Mouse (Mus musculus): ENCODE results near the gene Wdr83os. TPM values are rescaled to one million over a fixed set of nuclear protein-coding genes. Genes with fewer than 3 reads are reported as not detected.
"Not testable (repeated sequence)": the region's sequence is repeated elsewhere in the genome, so short reads cannot be mapped to it uniquely, and the experiment has no call there.

The Wdr83os gene
- total RNA-seq, 4 experiments from 2014 or later: 40.8 to 45.3 (median 43.6) TPM

- no peak for DNase-seq (ENCODE audit: low spot score)
These were observed 8.1 kb upstream of the Wdr83os start for GRCm38 (mm10) chr8:85072364-85072929.

DNA sequence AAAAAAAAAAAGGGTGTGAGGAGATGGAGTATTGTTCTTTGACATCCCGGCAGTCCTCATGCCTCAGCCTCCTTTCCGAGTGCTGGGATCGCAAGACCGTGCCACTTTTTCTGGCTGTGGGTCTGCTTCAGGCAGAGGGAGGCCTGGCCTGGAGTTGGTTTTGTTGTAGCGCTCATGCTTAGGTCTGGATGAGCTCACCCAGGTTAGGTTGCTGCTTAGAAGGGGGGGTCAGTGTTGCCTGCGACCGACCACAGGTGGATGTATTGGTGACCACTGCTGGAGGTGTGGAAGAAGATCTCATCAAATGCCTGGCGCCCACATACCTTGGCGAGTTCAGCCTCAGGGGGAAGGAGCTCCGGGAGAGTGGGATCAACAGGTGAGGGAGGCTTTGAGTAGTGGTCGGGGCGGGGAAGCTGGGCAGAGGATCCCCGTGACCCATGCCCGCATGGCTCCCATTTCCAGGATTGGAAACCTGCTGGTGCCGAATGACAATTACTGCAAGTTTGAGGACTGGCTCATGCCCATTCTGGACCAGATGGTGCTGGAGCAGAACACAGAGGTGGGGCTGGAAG, 7.4 kb upstream of the Wdr83os start:
- no peak for DNase-seq (ENCODE audit: low spot score)

DNA sequence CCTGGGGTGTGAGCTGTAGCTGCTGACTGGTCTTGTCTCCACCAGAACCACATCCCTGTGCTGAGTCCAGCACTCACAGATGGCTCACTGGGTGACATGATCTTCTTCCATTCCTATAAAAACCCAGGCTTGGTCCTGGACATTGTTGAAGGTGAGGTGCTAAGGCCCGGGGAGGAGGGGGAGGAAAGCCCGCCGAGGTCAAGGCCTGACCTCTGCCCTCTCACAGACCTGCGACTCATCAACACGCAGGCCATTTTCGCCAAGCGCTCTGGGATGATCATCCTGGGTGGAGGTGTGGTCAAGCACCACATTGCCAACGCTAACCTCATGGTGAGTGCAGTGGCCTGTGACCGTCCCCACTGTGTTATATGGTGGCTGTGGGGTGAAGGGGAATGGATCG, 6.4 kb upstream of the Wdr83os start:
- no peak for DNase-seq (ENCODE audit: low spot score)

GRCm38 (mm10) chr8:85074617-85075016, 5.9 kb upstream of the Wdr83os start:
- no peak for DNase-seq (ENCODE audit: low spot score)

GRCm38 (mm10) chr8:85076001-85076400, 4.5 kb upstream of the Wdr83os start:
- DNase-seq (ENCODE audit: low spot score): no peak

GRCm38 (mm10) chr8:85076993-85077392, 3.5 kb upstream of the Wdr83os start:
- peak; percentile 77 for DNase-seq (ENCODE audit: low spot score)

- DNase-seq (ENCODE audit: low spot score): no peak
These were observed 367 bp upstream of the Wdr83os start for GRCm38 (mm10) chr8:85080214-85080531.

GRCm38 (mm10) chr8:85081216-85081555, 646 bp downstream of the Wdr83os start, which contains the start of gene Wdr83:
Gene Wdr83 (minus strand): TSS chr8:85081306.
- DNase-seq (ENCODE audit: low spot score): no peak

DNA sequence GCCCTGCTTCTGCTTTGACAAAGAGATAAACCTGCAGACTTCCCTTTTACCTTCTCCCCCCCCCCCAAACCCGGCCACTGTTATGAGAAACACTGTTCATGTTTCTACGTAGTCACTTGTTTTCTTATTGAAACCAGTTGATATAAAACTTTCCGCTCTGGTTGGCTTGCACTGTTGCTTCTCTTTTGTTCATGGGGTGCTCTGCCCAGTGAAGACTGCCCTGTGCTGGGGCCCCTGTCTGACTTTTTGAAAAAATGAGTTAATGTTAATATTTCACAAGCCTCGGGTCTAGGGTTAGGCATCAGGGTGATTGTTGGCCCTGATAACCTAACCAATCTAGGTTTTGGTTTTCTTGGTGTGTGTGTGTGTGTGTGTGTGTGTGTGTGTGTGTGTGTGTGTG, 1.6 kb downstream of the Wdr83os start:
- not testable (repeated sequence) for DNase-seq (ENCODE audit: low spot score)

DNA sequence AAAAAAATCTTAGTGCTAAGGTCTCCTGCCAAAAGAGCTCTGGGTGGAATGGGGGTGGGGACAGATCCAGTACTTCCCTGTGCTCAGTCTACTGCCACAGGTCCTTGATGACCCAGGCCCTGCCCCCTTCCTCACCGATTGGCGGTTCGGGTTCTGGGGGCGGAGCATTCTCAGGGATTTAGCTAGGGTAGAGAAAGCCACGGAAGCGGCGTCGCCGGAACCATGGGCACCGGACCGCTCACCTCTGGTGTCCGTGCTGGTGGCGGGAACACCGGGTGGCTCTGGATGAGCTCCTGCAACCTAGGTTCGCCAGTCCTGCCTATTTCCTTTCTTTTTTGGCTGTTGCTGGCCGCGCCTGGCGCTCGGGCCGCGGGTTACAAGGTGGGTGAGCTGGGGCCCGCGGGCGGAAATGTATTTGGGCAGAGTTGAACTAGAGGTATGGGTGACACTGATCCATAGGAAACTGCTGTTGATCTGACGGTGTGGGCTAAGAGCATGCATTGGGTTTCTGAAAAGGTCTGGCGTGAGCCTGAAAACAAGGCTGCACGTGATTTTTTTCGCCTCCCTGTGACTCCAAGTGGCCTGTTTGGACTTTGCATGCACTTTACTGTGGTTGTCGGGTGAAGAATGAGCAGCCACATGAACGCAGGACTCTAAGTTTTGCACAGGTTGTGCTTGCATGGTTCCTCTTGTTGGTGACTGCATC, 2.7 kb downstream of the Wdr83os start, which contains the start of gene Man2b1:
Gene Man2b1, plus strand, starts transcription at position 163 of the 706 bp plus-strand sequence.
- DNase-seq (ENCODE audit: low spot score): peak; percentile 90

- DNase-seq (ENCODE audit: low spot score): no peak
These were observed 4.1 kb downstream of the Wdr83os start for GRCm38 (mm10) chr8:85084633-85085032.

- no peak for DNase-seq (ENCODE audit: low spot score)
These were observed 5.7 kb downstream of the Wdr83os start for GRCm38 (mm10) chr8:85086238-85086637.

DNA sequence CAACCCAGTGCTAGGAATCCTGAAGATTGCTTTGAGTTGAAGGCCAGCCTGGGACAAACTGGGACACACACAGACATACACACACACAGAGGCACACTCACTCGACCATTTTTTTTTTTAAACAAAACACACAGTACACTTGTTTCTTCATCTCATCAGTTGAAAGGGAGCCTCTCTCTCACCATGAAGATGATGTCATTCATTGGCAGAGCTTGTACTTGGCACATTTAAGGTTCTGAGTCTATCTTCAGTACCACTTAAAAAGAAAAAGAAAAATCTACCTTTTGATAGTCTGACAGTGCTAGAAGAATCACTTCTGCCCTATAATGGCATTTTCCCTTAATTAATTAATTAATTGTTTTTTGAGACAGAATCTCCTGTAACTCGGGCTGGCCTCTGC, 8.2 kb downstream of the Wdr83os start:
- DNase-seq (ENCODE audit: low spot score): no peak

DNA sequence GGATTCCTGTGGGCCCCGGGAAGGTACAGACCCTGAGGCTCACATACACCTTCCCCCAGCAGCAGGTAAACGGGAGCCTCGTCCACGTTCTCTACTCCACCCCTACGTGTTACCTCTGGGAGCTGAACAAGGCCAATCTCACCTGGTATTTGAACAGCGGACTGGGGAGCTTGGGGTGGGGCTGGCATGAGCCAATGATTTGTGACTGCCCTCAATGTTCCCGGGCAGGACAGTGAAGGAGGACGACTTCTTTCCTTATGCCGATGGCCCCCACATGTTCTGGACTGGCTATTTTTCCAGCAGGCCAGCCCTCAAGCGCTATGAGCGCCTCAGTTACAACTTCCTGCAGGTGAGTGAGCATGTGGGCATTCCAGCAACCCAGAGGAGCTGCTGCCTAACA, 10.3 kb downstream of the Wdr83os start:
- DNase-seq (ENCODE audit: low spot score): no peak

GRCm38 (mm10) chr8:85091526-85092090, 11.1 kb downstream of the Wdr83os start:
- no peak for DNase-seq (ENCODE audit: low spot score)

- no peak for DNase-seq (ENCODE audit: low spot score)
These were observed 14.5 kb downstream of the Wdr83os start for GRCm38 (mm10) chr8:85095051-85095450.

DNA sequence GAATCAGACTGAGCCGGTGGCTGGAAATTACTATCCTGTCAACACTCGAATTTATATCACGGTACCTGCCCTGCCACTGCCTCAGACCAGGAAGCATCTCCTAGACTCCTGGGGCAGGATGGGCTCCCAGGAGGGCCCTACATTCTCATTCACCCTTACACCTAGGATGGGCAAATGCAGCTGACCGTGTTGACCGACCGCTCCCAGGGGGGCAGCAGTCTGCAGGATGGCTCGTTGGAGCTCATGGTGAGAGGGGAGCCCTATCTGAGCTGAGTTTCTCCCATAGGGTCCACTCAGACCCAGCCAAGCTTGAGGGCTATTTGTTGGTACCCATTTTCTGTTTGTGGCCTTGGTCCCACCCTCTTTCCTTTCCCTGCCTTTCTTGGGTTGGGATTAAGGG, 15.0 kb downstream of the Wdr83os start:
- DNase-seq (ENCODE audit: low spot score): no peak

DNA sequence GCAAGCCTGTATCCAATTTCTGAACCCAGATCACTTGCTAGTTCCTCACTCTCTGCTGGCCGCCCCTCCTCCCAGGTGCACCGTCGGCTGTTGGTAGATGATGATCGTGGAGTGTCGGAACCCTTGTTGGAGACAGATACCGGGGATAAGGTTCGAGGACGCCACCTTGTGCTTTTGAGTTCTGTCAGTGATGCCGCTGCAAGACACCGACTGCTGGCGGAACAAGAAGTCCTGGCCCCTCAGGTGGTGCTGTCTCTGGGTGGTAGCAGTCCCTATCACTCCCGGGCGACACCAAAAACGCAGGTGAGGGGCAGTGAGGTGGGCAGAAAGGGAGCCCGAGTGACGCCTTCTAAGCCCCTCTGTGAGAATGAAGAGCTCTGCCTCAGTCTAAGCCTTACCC, 15.7 kb downstream of the Wdr83os start:
- no peak for DNase-seq (ENCODE audit: low spot score)

GRCm38 (mm10) chr8:85096850-85097249, 16.3 kb downstream of the Wdr83os start:
- no peak for DNase-seq (ENCODE audit: low spot score)

GRCm38 (mm10) chr8:85100076-85100665, 19.6 kb downstream of the Wdr83os start:
- no peak for DNase-seq (ENCODE audit: low spot score)

GRCm38 (mm10) chr8:85113241-85113640, 32.7 kb downstream of the Wdr83os start:
- DNase-seq (ENCODE audit: low spot score): no peak

DNA sequence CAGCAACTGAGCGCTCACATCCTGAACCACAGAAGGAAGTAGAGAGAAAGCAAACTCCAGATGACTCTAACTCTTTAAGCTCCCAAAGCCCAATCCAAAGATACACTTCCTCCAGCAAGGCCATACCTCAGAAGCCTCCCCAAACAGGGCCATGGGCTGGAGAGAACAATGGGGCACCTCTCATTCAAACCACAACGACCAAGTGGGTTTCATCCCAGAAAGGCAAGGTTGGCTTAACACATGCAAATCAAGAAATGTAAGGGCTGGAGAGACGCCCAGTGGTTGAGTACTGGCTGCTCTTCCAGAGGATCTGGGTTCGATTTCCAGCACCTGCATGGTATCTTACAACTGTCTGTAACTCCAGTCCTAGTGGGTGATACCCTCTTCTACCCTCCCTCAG, 35.0 kb downstream of the Wdr83os start:
- DNase-seq (ENCODE audit: low spot score): no peak

DNA sequence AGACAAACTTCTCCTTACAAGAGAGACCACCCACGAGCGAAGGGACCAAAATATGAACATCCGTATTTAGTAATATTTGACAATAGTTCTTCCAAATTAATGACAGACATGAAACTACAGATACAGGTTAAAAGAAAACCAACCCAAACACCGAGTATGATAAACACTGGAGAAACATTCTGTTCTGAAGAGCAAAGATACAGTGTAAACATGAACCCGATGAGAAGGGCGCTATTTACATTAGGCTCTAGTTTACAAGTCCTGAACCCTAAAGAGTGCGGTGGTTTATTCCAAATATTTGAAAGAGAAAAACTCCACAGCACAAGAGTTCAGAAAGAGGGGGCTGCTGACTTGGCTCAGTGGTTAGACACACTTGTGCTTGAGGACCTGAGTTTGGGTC, 36.4 kb downstream of the Wdr83os start:
- DNase-seq (ENCODE audit: low spot score): no peak
